Mouse (Mus musculus) ES-Bruce4 (cell line): ENCODE measurements around the gene Dnajc7. TPM values are rescaled to one million over a fixed set of nuclear protein-coding genes. Genes with fewer than 3 reads are reported as not detected.

ENCODE experiments used
- H3K27ac ChIP-seq: 2 replicates; pipeline ENCODE4 v1.5.1; 2012; ENCODE audit warnings: low read length, inconsistent platforms; ENCODE audit not compliant: insufficient read depth
- H3K27me3 ChIP-seq: 2 replicates; pipeline ENCODE4 v1.6.1; 2012; ENCODE audit warnings: mild to moderate bottlenecking, low read length, inconsistent platforms; ENCODE audit not compliant: control insufficient read depth, poor library complexity, insufficient read depth, severe bottlenecking
- H3K36me3 ChIP-seq: 2 replicates; pipeline ENCODE4 v1.6.1; 2012; ENCODE audit warnings: inconsistent platforms, mild to moderate bottlenecking, low read length, moderate library complexity; ENCODE audit not compliant: control insufficient read depth, poor library complexity, insufficient read depth, severe bottlenecking
- H3K4me1 ChIP-seq: one replicate; pipeline ENCODE4 v1.8.1; 2011; ENCODE audit warnings: low read length; ENCODE audit not compliant: control insufficient read depth, insufficient read depth
- H3K4me3 ChIP-seq: 2 replicates; pipeline ENCODE4 v1.5.1; 2011; ENCODE audit warnings: low read depth, mild to moderate bottlenecking, low read length
- H3K9ac ChIP-seq: 2 replicates; pipeline ENCODE4 v1.6.1; 2012; ENCODE audit warnings: low read depth, mild to moderate bottlenecking, inconsistent platforms; ENCODE audit not compliant: poor library complexity, severe bottlenecking
- H3K9me3 ChIP-seq: replicated peaks from 2 replicates; pipeline ENCODE4 v1.6.1; 2012; ENCODE audit warnings: mild to moderate bottlenecking, low read length, inconsistent platforms; ENCODE audit not compliant: control insufficient read depth, poor library complexity, insufficient read depth, severe bottlenecking
- CTCF ChIP-seq: IDR thresholded peaks from one replicate; pipeline ENCODE4 v1.8.1; 2011; ENCODE audit warnings: low read depth, low read length
- EP300 ChIP-seq: IDR thresholded peaks from 2 replicates; pipeline ENCODE4 v1.6.1; 2011; ENCODE audit warnings: low read depth, low read length; ENCODE audit not compliant: insufficient read depth
- POLR2A ChIP-seq: IDR thresholded peaks from one replicate; pipeline ENCODE4 v1.8.1; 2011; ENCODE audit warnings: low read length; ENCODE audit not compliant: insufficient read depth
- polyA plus RNA-seq: library from polyadenylated mRNA; stranded (reverse); fragments of >200 nt; gene quantifications from 2 replicates; pipeline ENCODE4 v1.2.4, GENCODE M21; 2011; ENCODE audit warnings: low read depth; ENCODE audit not compliant: missing spikeins, insufficient read depth, insufficient read length

Gene Dnajc7
- polyA plus RNA-seq, 1 experiment = 369 TPM

DNA sequence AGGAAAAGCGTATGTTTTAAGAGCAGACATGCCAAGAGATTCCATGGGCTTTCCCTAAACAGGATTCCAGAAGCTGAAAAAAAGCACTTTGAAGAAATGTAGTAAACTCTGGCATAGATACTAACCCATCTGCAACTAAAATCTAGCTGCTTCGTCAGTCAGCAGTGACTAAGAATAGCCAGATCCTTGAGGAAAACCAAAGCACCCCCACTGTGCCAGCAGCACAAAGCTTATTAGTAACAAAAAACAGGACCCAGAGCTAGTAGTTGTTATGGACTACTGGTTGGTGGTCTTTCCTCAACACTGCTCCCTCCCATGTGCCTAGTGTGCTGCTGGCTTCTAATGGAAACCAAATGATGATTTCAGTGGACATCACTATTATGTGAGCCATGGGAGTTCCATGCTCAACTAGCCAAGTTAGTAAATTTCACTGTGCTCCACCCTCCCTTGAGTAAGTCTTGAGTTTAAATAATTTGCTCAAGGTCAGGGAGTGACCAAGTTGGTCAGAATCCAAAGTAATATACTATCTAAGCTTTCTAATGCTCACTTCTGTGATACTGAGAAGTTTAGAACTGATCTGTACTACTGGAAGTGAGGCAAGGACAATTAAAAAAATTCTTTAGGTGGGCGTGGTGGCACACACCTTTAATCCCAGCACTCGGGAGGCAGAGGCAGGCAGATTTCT, 15.5 kb downstream of the Dnajc7 start:
- TF ChIP-seq CTCF (no peak), POLR2A (no peak), EP300 (no peak)
- peaks cover 45% of the 10 kb centered on the region for H3K36me3 ChIP-seq
- H3K27me3 ChIP-seq = no peaks in the 10 kb centered on the region
- no peak overlapping the region for H3K4me3 ChIP-seq
- H3K9ac ChIP-seq = no peak overlapping the region
- H3K9me3 ChIP-seq = no peaks in the 10 kb centered on the region
- peaks cover 2% of the 10 kb centered on the region for H3K4me1 ChIP-seq
- no peak overlapping the region for H3K27ac ChIP-seq

DNA sequence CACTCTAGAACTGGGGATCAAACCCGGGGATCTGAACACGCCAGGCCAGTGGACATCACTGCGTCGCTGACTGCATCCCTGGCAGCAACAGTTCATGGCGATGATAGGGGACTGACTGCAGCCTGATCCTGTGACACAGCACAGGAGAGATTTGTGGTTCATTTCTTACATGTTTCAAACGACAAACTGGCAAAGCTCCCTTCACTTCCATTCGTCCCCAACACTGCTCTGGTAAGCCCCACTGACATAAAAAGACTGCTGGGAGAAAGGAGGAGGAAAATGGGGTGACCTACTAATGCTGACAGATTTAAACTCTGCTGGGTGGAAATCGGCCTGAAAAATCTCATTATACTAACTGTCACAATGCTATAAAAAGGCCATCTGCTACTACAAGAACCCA, 16.2 kb downstream of the Dnajc7 start:
- no peak for TF ChIP-seq EP300
- no peak for TF ChIP-seq POLR2A
- TF ChIP-seq CTCF = no peak
- Histone ChIP-seq H3K36me3 (peaks cover 49% of the 10 kb centered on the region), H3K9ac (no peak overlapping the region), H3K4me3 (no peak overlapping the region), H3K27ac (no peak overlapping the region), H3K4me1 (peaks cover 2% of the 10 kb centered on the region), H3K9me3 (no peaks in the 10 kb centered on the region), H3K27me3 (no peaks in the 10 kb centered on the region)

DNA sequence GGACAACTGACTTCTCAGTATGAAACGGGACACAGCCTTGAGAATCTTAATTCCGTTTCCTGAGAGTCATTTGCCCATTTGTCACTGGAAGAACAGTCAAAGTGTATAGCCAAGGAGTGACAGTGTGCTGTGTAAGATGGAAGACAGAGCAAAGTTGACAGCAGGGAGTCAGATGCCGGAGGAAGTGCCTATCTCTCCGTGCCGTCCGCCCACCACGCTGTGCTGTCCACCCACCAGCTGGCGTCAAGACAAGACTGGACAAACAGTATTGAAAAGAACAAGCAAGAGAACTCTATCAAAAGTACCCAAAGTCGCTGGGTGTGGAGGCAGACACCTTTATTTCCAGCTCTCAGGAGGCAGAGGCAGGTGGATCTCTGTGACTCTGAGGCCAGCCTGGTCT, 16.8 kb downstream of the Dnajc7 start:
- H3K36me3 ChIP-seq = peaks cover 53% of the 10 kb centered on the region
- H3K4me3 ChIP-seq = no peak overlapping the region

DNA sequence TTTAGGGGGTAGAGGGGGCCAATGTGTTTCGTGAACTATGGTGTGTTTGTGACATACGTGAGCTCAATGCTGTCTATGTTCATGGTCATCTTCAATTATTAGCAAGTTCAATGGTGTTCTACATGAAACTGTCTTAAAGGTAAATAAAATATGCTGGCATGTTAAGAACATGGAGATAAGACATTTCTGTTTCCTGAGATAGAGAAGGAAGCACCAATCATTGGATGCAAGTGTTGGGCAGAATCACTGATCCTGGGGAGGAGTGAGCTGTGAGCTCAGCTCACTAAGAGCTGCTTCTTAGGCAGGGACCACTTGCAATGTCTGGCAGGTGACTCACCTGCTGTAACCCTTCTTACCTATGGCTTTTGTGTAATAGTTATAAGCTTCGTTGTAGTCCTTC, 18.6 kb downstream of the Dnajc7 start:
- TF ChIP-seq CTCF (no peak), POLR2A (no peak), EP300 (no peak)
- H3K9ac ChIP-seq = no peak overlapping the region
- no peak overlapping the region for H3K4me3 ChIP-seq
- no peak overlapping the region for H3K27ac ChIP-seq
- peaks cover 2% of the 10 kb centered on the region for H3K4me1 ChIP-seq
- H3K9me3 ChIP-seq = no peaks in the 10 kb centered on the region
- H3K27me3 ChIP-seq = no peaks in the 10 kb centered on the region
- peaks cover 64% of the 10 kb centered on the region for H3K36me3 ChIP-seq

More for the DNA sequence above, 16.8 kb downstream of the Dnajc7 start:
- TF ChIP-seq CTCF (no peak), POLR2A (no peak), EP300 (no peak)
- Histone ChIP-seq H3K4me1 (peaks cover 2% of the 10 kb centered on the region), H3K9me3 (no peaks in the 10 kb centered on the region), H3K27ac (no peak overlapping the region), H3K27me3 (no peaks in the 10 kb centered on the region), H3K9ac (no peak overlapping the region)

DNA sequence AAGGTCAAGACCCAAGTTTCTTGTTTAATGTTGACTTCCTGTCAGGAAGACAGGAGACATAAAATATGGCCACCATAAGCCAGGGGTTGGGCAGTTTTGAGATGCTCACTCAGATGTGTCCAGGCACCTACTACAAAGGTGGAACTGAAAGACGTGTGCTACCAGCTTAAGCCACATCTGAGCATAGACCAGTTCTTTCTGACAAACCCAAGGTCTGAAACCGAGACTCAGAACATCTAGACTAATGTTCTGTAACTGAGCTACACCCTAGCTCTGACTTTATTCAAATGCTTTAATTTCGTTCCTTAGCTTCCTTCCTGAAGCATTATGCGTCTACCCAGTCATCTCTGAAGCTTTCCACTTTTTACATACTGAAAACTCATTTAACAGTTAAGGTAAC, 21.9 kb downstream of the Dnajc7 start:
- Histone ChIP-seq H3K4me1 (no peaks in the 10 kb centered on the region), H3K27ac (no peak overlapping the region), H3K4me3 (no peak overlapping the region), H3K27me3 (no peaks in the 10 kb centered on the region), H3K9me3 (no peaks in the 10 kb centered on the region), H3K9ac (no peak overlapping the region), H3K36me3 (peaks cover 87% of the 10 kb centered on the region)
- TF ChIP-seq CTCF (no peak), EP300 (no peak), POLR2A (no peak)

DNA sequence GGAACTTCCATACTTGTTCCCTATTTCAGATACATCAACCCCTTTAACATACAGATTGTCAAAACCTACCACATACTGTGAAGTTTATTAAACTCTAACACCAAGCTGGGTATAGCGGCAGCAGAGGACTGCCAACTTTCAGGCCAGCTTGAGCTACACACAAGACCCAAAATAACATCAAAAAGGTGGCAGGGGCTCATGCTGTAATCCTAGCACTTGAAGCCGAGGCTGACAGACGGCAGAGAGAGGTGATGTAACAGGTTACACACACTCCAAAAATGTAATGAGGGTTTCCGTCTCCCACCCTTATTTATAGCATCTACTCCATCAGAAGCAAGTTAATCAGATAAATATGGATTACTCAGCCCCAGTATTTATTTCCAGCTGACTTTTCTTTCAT, 24.4 kb downstream of the Dnajc7 start:
- H3K36me3 ChIP-seq = peaks cover 88% of the 10 kb centered on the region
- TF ChIP-seq POLR2A = no peak
- no peak for TF ChIP-seq CTCF
- TF ChIP-seq EP300 = no peak
- H3K9ac ChIP-seq = no peak overlapping the region
- no peak overlapping the region for H3K4me3 ChIP-seq
- no peak overlapping the region for H3K27ac ChIP-seq
- H3K4me1 ChIP-seq = no peaks in the 10 kb centered on the region
- no peaks in the 10 kb centered on the region for H3K27me3 ChIP-seq
- no peaks in the 10 kb centered on the region for H3K9me3 ChIP-seq
